Mouse (Mus musculus) kidney, postnatal 14 days (tissue): ENCODE measurements around the gene Cd200r1.
"Not testable (repeated sequence)": the region's sequence is repeated elsewhere in the genome, so short reads cannot be mapped to it uniquely, and the experiment has no call there.

ENCODE experiments used
- DNase-seq: peaks from one replicate; pipeline ENCODE4 v3.0.0; 2022; ENCODE audit warnings: mixed read lengths

The Cd200r1 gene

DNA sequence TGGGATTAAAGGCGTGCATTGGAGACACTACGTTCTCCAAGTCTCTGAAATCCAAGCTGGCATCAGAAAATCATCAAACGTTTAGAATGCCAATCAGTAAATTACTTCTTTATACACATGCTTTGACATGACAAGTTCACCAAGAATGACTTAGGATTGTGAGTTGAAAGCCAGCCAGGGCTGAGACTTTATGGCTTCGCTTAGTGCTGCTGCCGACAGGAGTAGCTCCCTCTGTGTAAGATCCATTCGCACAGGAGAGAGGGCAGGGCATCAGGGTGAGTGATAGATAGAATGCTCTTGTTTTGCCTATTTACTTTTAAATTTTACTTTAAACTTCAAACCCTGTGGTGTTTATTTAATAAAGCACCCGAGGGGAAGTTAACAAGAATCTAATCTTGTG, 2.0 kb downstream of the Cd200r1 start:
- no peak for DNase-seq

DNA sequence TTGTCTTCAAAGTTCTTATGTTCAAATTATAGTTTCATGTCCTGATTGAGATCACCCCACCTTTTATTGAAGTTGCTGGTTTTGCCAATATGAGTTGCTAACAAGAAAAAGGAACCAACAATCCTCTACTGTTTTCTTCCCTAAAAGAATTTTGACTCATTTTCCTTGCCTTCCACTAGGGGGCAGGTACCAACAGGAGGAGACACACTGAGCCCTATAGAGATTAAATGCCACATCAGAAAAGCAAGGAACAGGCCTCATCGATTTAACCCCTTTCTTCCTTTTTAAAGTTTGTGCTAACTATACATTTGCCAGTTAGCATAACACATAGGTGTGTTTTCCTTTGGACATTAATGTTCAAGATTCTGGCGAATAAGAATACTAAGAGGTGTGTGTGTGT, 2.4 kb downstream of the Cd200r1 start:
- DNase-seq: no peak

DNA sequence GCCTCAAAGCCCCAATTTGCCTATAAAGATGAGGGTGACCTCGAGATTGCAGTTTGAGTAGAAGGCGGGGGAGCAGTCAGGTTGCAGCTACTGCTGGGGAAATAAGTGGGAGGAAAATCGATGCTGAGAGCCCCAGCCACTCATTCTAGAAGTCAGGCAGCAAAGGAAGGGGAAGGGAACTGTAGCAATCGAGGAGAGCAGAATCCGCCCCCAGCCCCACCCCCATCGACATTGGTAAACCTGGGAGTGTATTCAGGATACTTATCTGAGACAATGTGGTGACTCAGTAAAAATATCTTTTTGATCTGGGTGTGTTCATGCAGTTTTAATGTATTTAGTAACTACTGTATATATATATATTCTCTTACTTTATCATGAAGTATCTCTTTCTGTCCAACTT, 7.0 kb downstream of the Cd200r1 start:
- DNase-seq: no peak

DNA sequence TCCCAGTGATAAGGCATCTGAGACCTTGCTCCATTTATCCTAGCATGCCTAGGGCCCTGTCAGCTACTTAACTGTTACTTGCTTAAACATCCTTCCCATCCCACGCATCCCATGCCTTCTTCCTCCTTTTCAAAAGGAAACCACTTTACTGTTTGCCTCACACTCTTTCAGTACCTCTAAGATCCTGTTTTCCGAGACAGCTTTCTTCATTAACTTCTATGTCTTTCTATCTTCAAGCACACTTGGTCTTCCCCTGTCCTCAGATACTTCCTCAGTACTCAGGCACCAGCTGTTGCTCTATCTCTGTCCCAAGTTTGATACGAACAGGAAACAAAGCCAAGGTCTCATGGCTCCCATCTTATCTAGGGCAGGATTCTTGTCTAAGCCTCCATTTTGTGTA, 8.1 kb downstream of the Cd200r1 start:
- no peak for DNase-seq

DNA sequence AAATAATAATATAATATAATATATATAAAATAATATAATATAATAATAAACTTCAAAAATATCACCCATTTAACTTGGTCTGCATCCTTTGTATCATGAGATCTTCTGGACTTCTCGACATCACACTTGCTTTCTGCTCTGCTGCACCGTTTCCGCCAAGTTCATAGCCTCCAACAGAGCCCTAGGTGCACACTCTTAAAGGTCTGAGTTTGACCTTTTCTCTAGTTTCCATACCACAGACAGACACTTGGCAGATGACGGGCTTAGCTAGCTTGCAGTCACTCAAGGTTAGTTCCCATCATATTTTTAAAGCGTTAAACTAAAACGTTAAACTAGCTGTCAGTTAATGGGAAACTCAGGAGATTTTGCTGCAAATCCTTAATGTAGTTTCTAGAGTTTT, 8.7 kb downstream of the Cd200r1 start:
- DNase-seq: no peak

DNA sequence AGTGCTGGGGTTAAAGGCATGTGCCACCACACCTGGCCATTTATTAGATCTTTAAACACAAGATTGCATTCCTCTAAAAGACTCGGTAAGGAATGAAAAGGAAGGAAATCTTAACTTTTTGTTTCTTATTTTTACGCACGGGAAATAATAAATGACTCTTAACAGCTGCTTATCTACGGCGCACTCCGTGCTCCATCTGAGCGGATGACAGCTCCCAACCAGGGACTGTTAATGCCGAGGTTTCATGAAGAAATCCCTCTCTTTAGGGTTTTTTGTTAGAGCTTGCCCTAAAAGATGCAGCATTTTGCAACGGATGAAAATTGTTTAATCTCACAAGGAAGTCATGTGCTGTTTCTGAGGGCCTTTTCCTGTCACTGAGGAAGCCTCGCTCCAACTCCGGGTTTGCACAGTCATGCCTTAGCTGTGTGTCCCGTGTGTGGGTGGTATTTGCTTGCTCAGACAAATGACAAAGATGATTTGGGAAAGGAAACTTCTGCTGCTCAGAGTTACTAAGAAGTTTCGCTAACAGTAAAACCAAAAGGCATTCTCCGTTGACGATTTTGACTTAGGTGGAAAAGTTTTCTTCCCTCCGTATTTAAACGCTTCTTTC, 13.1 kb downstream of the Cd200r1 start:
- peak; percentile 37 for DNase-seq

DNA sequence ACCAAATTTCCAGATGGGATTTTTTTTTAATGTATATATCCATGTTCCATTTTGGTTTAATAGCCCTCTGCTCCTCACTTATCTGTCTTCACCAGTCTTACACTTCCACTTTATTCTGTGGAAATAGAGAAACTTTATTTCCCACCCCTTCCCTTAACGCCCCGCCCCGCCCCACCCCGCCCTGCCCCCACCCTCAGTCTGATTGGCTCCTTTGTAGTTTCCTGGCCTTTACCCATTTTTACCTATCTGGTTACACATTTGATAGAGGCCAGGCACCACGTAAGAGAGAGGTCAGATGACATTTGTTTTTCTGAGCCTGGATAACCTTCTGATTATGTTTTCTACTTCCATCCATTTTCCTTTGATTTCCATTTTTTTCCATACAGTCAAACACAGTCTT, 14.0 kb downstream of the Cd200r1 start:
- DNase-seq: no peak

DNA sequence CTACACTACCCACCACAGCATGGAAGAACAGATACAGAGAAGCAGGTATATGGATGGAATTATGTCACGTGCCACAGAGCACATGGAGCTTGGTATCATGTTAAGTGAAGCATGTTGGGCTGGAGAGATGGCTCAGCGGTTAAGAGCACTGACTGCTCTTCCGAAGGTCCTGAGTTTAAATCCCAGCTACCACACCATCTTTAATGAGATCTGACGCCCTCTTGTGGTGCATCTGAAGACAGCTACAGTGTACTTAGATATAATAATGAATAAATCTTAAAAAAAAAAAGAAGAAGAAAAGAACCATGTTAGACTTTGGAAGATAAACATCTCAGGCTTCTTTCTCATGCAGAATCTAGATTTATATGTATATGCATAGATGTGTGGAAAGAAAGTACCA, 15.2 kb downstream of the Cd200r1 start:
- DNase-seq: no peak

DNA sequence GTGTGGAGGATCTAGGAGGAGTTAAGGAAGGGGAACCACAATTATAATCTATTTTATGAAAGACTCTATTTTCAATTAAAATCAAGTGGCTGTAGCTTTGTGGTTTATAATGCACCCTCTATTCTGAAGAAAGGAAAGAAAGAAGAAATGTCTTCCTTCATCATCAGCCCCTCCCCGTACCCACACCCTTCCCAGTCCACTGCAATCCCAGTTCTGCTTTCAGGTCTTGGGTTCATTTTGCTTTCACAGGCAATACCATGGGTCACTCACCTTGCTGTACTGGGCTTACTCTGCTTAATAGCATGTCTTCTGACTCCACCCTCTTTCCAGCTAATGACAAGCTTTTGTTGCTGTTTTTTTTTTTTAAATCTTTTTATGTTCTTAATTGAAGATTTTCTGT, 21.4 kb downstream of the Cd200r1 start:
- DNase-seq: no peak

DNA sequence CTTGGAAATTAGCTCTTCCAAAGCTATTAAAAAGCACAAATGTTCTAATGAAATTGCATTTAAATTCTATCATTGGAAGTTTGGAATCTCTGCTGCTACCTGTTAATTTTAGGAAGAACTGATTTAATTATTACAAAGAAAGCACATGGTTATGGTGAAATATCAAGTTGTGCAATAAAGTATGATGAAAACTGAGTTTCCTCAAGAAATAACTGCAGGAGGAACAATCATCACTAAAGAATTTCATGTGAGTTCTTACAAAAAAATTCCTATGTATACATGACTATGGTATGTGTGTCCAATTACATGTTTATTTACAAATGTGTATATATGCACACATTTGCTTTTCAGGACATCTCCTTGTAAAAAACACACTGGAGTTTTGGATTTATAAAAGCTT, 28.9 kb downstream of the Cd200r1 start:
- no peak for DNase-seq

DNA sequence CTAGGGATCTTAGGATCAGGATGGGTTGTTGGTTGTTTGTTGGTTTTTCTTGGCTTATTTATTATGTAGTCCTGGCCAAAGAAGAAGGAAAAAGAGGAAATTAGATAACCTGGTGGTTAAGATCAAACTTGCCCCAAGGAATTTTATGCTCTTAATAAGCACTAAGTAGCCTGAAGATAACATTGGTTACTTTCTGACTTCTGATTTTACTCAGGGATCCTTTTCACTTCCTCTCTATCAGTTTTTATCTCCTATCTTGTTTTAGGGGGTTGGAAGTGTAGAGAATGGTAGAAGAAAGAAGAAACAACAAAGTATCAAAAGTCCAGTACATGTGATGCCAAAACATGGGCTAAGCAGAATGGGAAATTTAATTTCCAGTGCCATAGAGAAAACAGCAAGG, 40.4 kb downstream of the Cd200r1 start:
- DNase-seq: no peak

DNA sequence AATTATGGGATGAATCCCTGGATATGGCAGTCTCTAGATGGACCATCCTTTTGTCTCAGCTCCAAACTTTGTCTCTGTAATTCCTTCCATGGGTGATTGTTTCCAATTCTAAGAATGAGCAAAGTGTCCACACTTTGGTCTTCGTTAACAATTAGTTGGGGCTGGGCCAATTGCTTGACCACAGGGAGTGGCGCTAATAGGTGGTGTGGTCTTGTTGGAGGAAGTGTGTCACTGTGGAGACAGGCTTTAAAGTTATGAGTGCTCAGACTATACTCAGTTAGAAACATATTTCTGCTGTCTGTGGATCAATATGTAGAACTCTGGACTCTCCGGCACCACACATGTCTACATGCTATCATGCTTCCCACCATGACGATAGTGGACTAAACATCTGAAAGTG, 44.7 kb downstream of the Cd200r1 start:
- not testable (repeated sequence) for DNase-seq

DNA sequence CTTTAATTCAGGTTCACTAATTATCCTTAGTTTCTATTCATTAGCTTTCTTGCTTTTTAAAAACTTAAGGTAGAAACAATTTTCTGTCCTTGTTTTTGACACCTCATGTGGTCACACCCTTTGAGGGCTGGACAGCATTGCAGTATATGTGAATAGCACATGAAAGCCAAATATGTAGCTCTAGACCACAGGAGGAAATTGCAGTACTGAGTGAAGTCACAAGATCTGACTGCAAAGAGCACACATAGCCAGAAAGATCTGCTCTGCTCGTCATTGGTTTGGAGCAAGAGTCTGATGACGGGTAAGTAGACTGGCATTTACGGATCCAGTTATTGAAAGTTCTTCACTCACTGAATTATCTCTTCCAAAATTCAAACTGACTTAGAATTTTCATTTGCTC, 46.0 kb downstream of the Cd200r1 start, which contains the start of gene Cd200r4:
Cd200r4 (plus strand) TSS at position 190 of the 400 bp plus-strand sequence.
- DNase-seq: no peak

DNA sequence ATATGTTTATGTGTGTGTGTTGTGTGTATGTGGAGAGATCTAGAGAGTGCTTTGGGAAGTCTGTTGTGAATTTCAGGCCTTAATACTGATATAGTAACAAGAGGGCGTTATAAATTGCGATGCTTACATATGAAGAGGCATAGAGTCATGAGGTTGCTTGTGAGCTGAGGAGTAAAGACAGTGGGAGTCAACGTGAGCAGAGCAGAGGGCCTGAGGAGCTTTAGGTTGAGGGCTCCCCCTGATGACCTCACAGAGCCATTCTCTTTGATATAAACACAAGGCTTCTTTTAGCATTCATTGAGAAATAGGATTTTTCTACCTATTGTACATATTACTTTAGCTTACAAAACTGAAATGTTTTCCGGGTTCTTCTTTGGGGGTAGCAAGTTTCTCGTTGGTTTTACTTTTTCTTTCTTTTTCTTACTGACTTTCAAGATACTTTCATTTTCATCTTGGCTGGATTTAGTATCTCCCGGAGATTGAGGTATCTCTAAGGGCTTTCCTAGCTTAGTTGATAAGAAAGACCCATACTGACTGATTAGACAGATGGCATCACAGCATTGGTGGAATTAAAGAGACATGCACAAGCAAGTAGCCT, 47.0 kb downstream of the Cd200r1 start:
- no peak for DNase-seq

DNA sequence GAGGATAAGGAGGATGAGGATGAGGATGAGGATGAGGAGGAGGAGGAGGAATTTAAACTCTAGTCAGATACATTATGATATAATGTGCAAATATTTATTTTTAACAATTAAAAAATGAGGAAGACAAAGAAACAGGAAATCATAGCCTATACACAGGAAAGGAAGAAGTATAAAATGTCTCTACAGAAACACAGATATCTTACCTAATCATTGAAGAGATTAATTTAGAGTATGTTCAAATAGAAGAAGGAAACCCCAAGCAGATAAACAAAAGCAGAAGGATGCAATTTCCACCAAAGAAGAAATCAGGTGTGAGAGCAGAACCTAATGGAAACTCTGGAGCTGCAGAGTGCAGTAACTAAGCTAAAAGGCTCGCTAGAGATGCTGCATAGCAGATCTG, 52.5 kb downstream of the Cd200r1 start:
- no peak for DNase-seq

DNA sequence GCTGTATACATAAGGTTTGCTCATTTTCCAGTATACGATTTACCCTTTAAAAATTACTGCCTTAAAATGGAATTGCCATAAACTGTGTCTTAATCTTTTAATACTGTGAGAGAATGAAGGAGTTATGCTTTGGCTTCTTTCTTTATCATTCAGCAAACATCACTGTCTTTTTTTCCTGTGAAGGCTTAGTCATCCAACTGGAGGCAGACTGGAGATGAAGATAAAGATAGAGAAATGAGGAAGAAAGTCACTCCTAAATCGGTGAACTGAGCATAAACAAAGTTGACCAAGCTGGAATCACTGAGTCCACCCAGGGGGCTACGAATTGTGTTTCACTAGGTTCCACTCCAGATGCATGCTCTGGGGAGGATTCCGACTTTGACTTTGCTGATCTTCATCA, 55.0 kb downstream of the Cd200r1 start:
- DNase-seq: no peak

DNA sequence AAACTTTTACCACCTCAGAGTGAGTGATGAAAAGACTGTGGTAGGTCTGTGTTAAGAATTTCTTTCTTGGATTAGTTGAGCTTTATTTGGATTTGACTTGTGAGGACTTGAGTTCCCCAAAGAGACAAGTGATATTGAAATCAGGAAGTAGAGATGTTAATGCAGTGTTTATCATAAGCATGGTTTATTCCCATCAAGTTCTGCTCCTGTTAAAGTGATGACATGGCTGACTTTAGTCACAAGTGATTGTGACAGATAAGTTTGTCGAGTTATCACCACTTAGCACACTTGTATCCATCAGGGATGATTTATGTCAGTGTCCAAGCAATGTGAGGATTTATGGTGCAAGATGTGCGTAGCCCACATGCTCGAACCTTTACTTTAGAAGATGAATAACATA, 66.8 kb downstream of the Cd200r1 start:
- no peak for DNase-seq

DNA sequence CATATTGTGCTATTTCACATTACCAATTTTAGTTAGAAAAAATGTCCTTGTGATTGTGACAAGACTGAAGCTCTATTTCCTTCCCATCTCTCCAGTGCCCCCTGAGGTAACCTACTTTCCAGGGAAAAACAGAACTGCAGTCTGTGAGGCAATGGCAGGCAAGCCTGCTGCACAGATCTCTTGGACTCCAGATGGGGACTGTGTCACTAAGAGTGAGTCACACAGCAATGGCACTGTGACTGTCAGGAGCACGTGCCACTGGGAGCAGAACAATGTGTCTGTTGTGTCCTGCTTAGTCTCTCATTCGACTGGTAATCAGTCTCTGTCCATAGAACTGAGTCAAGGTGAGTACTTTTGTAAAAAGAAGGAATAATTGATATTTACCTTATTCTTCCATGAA, 67.7 kb downstream of the Cd200r1 start:
- DNase-seq: not testable (repeated sequence)
